Mouse (Mus musculus) midbrain, embryonic 16.5 days (tissue): ENCODE measurements around the gene Tex19.1. TPM values are rescaled to one million over a fixed set of nuclear protein-coding genes. Genes with fewer than 3 reads are reported as not detected.

Experiments
- polyA plus RNA-seq: library from polyadenylated mRNA; unstranded; fragments of >200 nt; fragmentation: Nextera tagmentation; extraction: Ambion mirVana; gene quantifications from 2 replicates; pipeline ENCODE4 v1.2.1, GENCODE M21; 2015

Gene Tex19.1
- polyA plus RNA-seq, 1 experiment from 2014 or later = not detected

Other genes starting within 250 kb of the Tex19.1 start
- gene Ccdc57, start 213.3 kb upstream of the Tex19.1 start, polyA plus RNA-seq = 6.8 and 7.1 TPM in 2 replicates
- gene Slc16a3, start 197.7 kb upstream of the Tex19.1 start, polyA plus RNA-seq = 9.0 and 10.0 TPM in 2 replicates
- gene Csnk1d, start 154.8 kb upstream of the Tex19.1 start, polyA plus RNA-seq = 153 and 161 TPM in 2 replicates
- not detected in 2 replicates for gene Cd7, start 106.7 kb upstream of the Tex19.1 start, polyA plus RNA-seq
- not detected in 2 replicates for gene Sectm1b, start 82.6 kb upstream of the Tex19.1 start, polyA plus RNA-seq
- gene Sectm1a, start 64.9 kb upstream of the Tex19.1 start, polyA plus RNA-seq = not detected in 2 replicates
- gene Tex19.2, start 27.5 kb upstream of the Tex19.1 start, polyA plus RNA-seq = not detected in 2 replicates
- 0.83 and 1.1 TPM in 2 replicates for gene Uts2r, start 14.1 kb downstream of the Tex19.1 start, polyA plus RNA-seq
- 34.5 and 40.9 TPM in 2 replicates for gene Hexdc, start 58.3 kb downstream of the Tex19.1 start, polyA plus RNA-seq
- gene Ogfod3, start 58.6 kb downstream of the Tex19.1 start, polyA plus RNA-seq = 24.0 and 27.6 TPM in 2 replicates
- gene Cybc1, start 83.2 kb downstream of the Tex19.1 start, polyA plus RNA-seq = 39.6 and 40.3 TPM in 2 replicates
- gene Narf, start 91.1 kb downstream of the Tex19.1 start, polyA plus RNA-seq = 93.1 and 104 TPM in 2 replicates
- 11.6 and 14.0 TPM in 2 replicates for gene Foxk2, start 113.8 kb downstream of the Tex19.1 start, polyA plus RNA-seq
- gene Wdr45b, start 208.3 kb downstream of the Tex19.1 start, polyA plus RNA-seq = 83.4 and 85.7 TPM in 2 replicates
- 16.0 and 17.6 TPM in 2 replicates for gene Rab40b, start 242.1 kb downstream of the Tex19.1 start, polyA plus RNA-seq